Mouse (Mus musculus) kidney, postnatal 25 days (tissue): ENCODE measurements around the gene Actr2.
"Not testable (repeated sequence)": the region's sequence is repeated elsewhere in the genome, so short reads cannot be mapped to it uniquely, and the experiment has no call there.

Source experiments
- DNase-seq, 2 experiments: peaks; one replicate each; pipeline ENCODE4 v3.0.0; 2021; ENCODE audit warnings: mixed read lengths in 2 of 2

Actr2 gene

GRCm38 (mm10) chr11:20112741-20113480, at the start of gene Actr2:
Actr2 (minus strand) TSS chr11:20112913.
- peak; percentile 97 to 98 for DNase-seq

DNA sequence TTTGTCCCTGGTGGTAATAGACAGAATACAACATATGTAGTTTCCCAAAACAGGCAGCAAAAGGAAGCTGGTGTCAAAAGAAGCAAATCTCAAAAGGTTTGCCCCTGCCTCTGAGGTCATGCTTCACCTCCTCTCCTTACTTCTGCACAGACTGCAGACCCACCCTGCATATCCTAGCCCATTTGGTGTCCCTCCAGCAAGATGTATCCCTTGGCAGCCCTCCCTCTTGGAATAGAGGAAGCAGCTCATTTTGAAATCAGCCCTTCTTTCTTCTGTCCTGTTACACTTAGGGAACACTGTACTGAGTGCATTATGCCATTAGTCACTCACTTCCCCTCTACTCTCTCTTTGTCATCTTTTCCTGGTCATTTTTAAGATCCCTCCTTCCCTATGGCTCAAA, 46.2 kb upstream of the Actr2 start:
- no peak for DNase-seq

DNA sequence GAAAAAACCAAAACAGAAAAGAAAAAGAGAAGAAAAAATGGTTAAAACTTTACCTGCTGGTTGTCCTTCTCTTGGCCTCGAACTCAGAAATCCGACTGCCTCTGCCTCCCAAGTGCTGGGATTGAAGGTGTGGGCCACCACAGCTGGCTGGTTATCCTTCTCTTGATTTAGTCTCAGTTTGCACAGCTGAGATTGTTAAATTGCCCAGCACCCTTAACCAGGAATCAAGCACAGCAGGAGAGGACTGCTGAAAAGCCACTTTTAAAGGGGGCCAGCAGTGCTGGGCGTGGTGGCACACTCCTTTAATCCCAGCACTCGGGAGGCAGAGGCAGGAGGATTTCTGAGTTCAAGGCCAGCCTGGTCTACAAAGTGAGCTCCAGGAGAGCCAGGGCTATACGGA, 40.8 kb upstream of the Actr2 start:
- DNase-seq = not testable (repeated sequence)

GRCm38 (mm10) chr11:20152107-20152901, 39.6 kb upstream of the Actr2 start:
- DNase-seq = no peak

DNA sequence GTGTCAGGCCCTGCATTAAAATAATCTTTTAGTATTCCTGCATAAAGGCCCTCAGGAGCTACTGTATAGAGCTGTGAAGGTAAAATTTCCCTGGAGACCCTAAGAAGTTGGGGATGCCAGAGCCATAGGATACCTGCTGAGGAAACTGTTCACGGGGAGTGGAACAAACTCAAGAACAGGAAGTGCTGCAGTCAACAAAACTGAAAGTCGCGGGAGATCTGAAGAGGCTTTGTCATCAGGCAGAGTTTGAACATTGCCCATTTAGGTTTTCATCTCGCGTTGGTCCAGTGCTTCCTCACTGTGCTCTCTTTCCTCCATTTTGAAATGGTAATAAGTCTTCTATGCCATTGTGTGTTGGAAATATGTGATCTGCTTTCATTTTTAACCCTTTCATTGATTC, 38.6 kb upstream of the Actr2 start:
- DNase-seq = no peak

- DNase-seq = no peak
These were observed 37.2 kb upstream of the Actr2 start for GRCm38 (mm10) chr11:20149936-20150335.

GRCm38 (mm10) chr11:20145383-20145782, 32.7 kb upstream of the Actr2 start:
- no peak for DNase-seq

DNA sequence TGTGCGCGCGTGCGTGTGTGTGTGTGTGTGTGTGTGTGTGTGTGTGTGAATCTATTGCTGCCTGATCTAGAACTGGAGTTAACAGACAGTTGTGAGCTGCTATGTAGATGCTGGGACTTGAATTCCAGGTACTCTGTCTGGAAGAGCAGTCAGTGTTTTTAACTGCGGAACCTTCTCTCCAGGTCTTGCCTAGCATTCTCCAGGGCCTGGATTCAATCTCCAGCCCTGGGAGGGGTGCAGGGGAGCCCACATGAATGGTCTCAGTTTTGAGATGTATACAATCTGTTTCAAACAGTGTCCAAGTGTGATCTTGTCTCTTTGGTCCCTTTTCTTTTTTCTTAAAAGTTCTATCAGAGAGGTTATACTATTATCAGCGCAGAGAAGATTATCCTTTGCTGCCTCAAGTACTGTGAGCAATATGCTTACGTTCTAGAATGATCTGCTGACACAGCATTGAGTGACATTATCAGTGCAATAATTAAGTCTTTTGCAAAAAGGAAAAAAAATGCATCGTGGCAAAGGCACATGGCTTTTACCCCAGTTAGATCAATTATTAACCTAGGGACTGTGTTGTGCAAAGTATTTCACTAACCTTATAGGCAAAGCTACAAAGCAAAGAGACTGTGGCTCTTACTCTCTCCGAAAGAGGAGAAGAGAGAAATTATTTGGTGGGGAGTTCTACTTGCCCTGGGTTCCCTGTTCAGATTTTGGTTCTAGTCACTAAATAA, 32.0 kb upstream of the Actr2 start:
- DNase-seq = no peak

DNA sequence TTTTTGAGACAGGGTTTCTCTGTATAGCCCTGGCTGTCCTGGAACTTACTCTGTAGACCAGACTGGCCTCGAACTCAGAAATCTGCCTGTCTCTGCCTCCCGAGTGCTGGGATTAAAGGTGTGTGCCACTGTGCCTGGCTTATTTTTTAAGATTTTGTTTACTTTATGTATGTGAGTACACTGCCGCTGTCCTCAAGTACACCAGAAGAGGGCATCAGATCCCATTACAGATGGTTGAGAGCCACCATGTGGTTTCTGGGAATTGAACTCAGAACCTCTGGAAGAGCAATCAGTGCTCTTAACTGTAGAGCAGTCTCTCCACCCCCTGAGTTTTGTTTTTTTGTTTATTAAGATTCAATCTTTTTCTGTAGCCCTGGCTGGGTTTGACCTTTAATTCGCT, 31.0 kb upstream of the Actr2 start:
- DNase-seq = peak in 1 of 2 experiments; percentile 43

DNA sequence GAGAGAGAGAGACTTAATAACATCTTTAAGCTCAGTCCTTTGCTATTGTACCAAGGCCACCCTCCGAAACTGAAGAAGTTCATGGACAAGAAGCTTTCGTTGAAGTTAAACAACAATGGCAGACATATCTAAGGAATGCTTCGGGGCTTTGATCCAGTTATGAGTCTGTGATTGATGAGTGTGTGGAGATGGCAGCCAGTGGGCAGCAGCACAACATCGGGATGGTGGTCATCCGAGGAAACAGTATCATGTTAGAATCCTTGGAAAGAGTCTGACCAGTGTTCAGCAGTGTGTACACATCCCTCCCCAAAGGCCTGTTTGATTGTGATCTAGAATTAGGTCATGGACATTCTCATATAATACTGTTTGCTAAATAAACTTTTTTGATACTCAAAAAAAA, 29.8 kb upstream of the Actr2 start:
- DNase-seq = no peak

DNA sequence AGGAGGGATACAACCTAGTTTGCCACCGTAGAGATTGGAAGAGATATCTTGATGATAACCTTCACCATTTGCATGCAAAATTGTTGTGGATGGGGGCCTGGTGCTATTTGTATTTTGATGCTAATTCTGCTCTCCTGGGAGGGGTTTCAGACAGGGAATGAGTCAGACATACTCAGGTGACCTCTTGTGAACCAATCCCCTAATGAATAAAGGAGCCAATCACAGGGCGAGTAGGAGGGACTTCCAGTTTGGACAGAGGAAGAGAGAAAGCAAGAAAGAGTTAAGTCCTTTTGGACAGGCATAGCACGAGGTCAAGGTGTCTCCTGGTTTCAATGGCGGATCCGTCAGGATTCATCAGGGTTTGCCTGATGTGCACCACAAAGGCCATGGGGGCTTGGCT, 27.6 kb upstream of the Actr2 start:
- DNase-seq = no peak

DNA sequence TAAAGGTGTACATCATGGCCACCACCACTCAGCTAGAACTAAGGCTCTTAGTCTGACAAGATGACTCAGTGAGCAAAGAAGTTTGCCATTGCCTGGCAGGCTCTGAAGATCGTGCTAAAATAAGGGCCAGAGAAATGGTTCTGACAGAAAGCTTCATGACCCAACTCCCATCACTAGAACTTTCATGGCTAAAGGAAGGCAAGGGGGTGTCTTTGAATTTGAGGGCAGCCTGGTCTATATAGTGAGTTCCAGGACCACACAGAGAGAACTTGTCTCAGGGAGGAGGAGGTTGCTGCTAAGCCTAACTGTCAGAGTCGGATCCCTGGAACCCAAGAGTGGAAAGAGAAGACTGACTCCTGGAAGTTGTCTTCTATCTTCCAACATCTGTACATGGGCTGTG, 27.0 kb upstream of the Actr2 start:
- DNase-seq = no peak

GRCm38 (mm10) chr11:20138498-20139208, 25.9 kb upstream of the Actr2 start:
- DNase-seq = no peak

DNA sequence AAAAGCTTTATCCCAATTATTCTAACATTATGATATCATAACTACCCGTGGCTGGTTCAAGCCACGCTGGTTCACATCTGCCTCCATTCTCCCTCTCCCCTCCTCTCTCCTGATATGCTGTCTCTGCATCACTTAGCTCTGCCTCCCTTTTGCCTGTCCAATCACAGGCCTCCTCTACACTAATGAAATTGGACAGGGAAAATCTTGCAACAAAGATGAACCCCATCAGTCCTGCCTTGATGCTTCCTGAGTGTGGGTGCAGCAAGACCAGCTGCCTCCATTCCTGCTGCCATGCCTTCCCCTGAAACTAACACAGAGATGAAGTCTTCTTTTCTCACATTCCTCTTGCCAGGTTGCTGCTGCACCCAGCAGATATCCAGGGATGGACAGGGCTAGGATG, 25.2 kb upstream of the Actr2 start:
- no peak for DNase-seq

DNA sequence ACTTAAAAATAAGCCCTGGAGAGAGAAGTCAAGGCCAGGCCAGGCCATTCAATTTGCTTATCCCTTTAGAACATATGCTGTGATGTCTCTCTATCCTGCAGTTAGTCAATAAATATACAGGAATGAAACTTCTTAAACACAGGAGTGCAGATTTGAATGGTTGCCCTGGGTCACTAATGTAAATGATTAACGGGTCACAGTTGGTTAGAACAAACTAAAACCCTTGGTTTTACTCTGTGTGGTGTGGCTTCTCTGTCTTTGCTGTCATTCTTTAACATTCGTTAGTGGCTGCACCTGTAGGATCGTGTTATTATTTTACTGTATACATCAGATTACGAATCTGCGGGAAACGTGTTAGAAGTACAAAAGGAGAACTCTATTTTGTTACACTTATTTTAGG, 23.6 kb upstream of the Actr2 start:
- peak in 1 of 2 experiments; percentile 51 for DNase-seq

GRCm38 (mm10) chr11:20134869-20135268, 22.2 kb upstream of the Actr2 start:
- not testable (repeated sequence) for DNase-seq

DNA sequence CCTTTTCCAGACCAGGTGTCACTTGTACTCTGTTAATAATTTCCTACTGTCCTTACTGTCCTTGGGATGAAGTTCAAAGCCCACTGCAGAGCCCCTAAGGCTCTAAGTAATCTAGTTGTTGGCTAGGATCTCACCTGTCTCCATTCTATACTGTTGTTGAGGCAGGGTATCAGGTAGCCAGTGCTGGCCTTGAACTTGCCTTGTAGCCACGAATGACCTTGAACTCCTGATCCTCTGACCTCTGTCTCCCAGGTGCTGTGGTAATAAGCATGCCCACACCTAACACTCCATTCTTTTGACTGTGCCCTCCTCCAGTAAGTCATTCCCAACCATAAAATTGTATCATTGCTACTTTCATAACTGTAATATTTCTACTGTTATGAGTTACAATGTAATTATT, 21.0 kb upstream of the Actr2 start:
- no peak for DNase-seq

DNA sequence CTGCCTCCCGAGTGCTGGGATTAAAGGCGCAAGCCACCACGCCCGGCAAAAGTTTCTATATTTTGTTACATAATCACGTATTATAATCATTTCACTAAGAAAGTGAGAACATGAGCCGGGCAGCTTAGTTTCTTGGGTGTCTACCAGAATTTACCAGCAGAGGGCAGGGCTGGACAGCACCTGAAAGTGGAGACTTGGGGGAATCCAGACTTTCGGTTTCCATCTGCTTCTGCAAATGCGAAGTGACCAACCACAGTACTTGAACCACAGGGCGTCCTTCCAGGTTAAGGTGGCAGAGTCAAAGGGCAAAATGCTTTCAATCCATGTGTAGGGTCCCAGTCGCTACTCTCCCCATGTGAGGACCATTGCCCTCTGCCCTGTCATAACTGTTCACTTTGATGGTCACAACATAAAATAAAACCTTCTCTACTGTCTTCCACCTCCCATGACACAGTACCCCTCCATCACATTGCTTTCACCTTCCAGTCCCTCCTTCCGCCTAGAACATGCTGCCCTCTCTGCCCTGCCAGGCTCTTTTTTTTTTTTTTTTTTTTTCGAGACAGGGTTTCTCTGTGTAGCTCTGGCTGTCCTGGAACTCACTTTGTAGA, 20.3 kb upstream of the Actr2 start:
- peak; percentile 90 to 93 for DNase-seq

GRCm38 (mm10) chr11:20126673-20127516, 14.2 kb upstream of the Actr2 start:
- no peak for DNase-seq

DNA sequence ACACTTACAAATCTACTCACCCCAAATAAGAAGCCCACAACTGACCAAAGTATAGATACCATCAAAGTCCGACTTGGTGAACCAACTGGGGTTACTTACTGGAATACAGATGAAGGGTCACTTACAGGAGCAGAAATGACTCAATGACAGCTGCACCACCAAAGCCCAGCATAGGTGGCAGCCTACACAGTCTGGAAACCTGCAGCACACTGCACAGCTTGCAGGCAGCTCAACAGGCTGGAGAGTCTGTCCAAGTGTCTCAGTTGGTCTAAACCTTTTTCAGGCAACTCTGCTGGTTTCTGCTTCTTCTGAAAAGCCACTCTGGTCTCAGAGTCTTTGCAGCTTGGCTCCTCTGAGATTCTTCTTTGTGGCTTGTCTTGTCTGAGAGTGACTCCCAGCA, 12.7 kb upstream of the Actr2 start:
- no peak for DNase-seq

GRCm38 (mm10) chr11:20116701-20117100, 4.0 kb upstream of the Actr2 start:
- no peak for DNase-seq
